Mouse (Mus musculus) MEL (cell line): ENCODE measurements around the gene Nid1.

Experiments used
- BHLHE40 ChIP-seq: IDR thresholded peaks from 2 replicates; pipeline ENCODE4 v1.6.1; 2012; ENCODE audit warnings: low read depth, mild to moderate bottlenecking, inconsistent platforms, low read length, improper control_type of control experiment, borderline replicate concordance
- CTCF ChIP-seq, 3 experiments: IDR thresholded peaks in 2 of 3; conservative IDR thresholded peaks in 1 of 3; 2 replicates each; pipeline ENCODE4 v1.5.1; 2011 to 2012; ENCODE audit warnings: low read length in 3 of 3, low read depth in 2 of 3, mild to moderate bottlenecking in 2 of 3, improper control_type of control experiment in 1 of 3, inconsistent platforms in 1 of 3, mixed read lengths in 1 of 3, moderate library complexity in 1 of 3; ENCODE audit not compliant: control insufficient read depth in 1 of 3, insufficient read depth in 1 of 3, poor library complexity in 1 of 3, severe bottlenecking in 1 of 3
- ETS1 ChIP-seq: IDR thresholded peaks from 2 replicates; pipeline ENCODE4 v1.6.1; 2012; ENCODE audit warnings: low read depth, mild to moderate bottlenecking, inconsistent platforms, low read length, improper control_type of control experiment, moderate library complexity
- HCFC1 ChIP-seq: IDR thresholded peaks from 2 replicates; pipeline ENCODE4 v1.6.1; 2012; ENCODE audit warnings: low read depth, mild to moderate bottlenecking, inconsistent platforms, low read length, improper control_type of control experiment, moderate library complexity
- JUND ChIP-seq: IDR thresholded peaks from 2 replicates; pipeline ENCODE4 v1.6.1; 2011; ENCODE audit warnings: low read depth, mild to moderate bottlenecking, improper control_type of control experiment, low read length
- KAT2A ChIP-seq: conservative IDR thresholded peaks from 2 replicates; pipeline ENCODE4 v1.6.1; 2012; ENCODE audit warnings: low read depth, low read length, improper control_type of control experiment, inconsistent platforms
- MAFK ChIP-seq: IDR thresholded peaks from 2 replicates; pipeline ENCODE4 v1.6.1; 2011; ENCODE audit warnings: low read depth, mild to moderate bottlenecking, low read length, improper control_type of control experiment, borderline replicate concordance
- MAX ChIP-seq: IDR thresholded peaks from 2 replicates; pipeline ENCODE4 v1.6.1; 2011; ENCODE audit warnings: low read length, improper control_type of control experiment
- MEF2A ChIP-seq: IDR thresholded peaks from 2 replicates; pipeline ENCODE4 v1.6.1; 2014; ENCODE audit warnings: low read depth, mild to moderate bottlenecking, inconsistent platforms, low read length, improper control_type of control experiment; ENCODE audit not compliant: poor library complexity, insufficient replicate concordance, severe bottlenecking; ENCODE audit errors: extremely low read depth
- MYC ChIP-seq: IDR thresholded peaks from 2 replicates; pipeline ENCODE4 v1.6.1; 2011; ENCODE audit warnings: low read depth, mild to moderate bottlenecking, low read length, improper control_type of control experiment, moderate library complexity
- POLR2A ChIP-seq, 2 experiments: IDR thresholded peaks; 2 replicates each; pipeline ENCODE4 v1.6.1; 2011 to 2012; ENCODE audit warnings: low read length in 2 of 2, mild to moderate bottlenecking in 2 of 2, control low read depth in 1 of 2, improper control_type of control experiment in 1 of 2, low read depth in 1 of 2, moderate library complexity in 1 of 2; ENCODE audit not compliant: control insufficient read depth in 1 of 2, insufficient read depth in 1 of 2, poor library complexity in 1 of 2
- TCF12 ChIP-seq: IDR thresholded peaks from 2 replicates; pipeline ENCODE4 v1.6.1; 2014; ENCODE audit warnings: low read depth, mild to moderate bottlenecking, inconsistent platforms, low read length, improper control_type of control experiment, moderate library complexity
- USF1 ChIP-seq: IDR thresholded peaks from 2 replicates; pipeline ENCODE4 v1.6.1; 2014; ENCODE audit warnings: low read depth, mild to moderate bottlenecking, inconsistent platforms, low read length, improper control_type of control experiment, moderate library complexity
- ZC3H11A ChIP-seq: IDR thresholded peaks from 2 replicates; pipeline ENCODE4 v1.6.1; 2012; ENCODE audit warnings: low read depth, mild to moderate bottlenecking, inconsistent platforms, low read length, improper control_type of control experiment

DNA sequence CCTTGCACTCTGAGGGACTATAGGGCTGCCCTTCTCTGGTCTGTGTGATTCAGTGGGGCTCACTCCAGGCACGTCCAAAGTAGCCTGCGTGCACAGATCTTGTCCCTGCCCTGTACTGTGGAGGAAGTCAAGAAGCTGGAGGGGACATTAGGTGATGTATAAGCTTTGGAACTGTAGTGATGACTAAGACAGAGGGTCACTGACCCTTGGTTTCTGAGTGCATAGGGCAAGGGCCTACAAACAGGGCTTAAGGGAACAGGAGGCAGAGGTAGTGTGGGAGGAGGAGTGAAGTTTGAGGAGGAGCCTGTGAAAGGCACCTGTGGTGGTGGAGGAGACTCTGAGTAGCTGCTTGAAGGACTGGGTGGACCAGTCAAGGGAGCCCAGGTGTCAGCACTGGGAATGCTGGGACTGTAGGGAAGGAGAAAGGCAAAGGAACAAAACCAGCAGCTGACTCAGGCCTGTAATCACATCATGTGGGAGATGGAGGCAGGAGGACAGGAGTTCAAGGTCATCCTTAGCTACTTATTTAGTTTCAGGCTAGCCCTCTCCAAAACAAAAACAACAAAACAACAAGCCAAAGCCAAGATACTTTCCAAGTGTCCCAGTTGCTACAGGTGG lies 23.3 kb downstream of the Nid1 start:
- TF ChIP-seq POLR2A (IDR thresholded peaks at IDR 0.05; ENCODE audit: control insufficient read depth in 1 of 2, insufficient read depth in 1 of 2, low read depth in 1 of 2, low read length in 2 of 2, poor library complexity in 1 of 2): no peak
- TF ChIP-seq CTCF (IDR thresholded peaks at IDR 0.05 in 2 of 3, conservative IDR thresholded peaks at IDR 0.05 in 1 of 3; ENCODE audit: control insufficient read depth in 1 of 3, insufficient read depth in 1 of 3, low read depth in 2 of 3, low read length in 3 of 3, poor library complexity in 1 of 3, severe bottlenecking in 1 of 3): no peak
- no peak for TF ChIP-seq JUND
- TF ChIP-seq MEF2A: no peak
- TF ChIP-seq TCF12: no peak
- no peak for TF ChIP-seq BHLHE40
- TF ChIP-seq KAT2A: no peak
- no peak for TF ChIP-seq ZC3H11A
- TF ChIP-seq MYC: no peak
- TF ChIP-seq USF1: no peak
- no peak for TF ChIP-seq ETS1
- no peak for TF ChIP-seq MAFK
- no peak for TF ChIP-seq MAX
- no peak for TF ChIP-seq HCFC1
